Mouse (Mus musculus) myocyte (in vitro differentiated cells): ENCODE results near the gene Tmem132d. TPM values are rescaled to one million over a fixed set of nuclear protein-coding genes. Genes with fewer than 3 reads are reported as not detected.

Experiments
- H3K27me3 ChIP-seq: one replicate; pipeline ENCODE4 v1.6.1; 2011; ENCODE audit not compliant: control insufficient read depth, insufficient read depth, insufficient read length
- H3K36me3 ChIP-seq: one replicate; pipeline ENCODE4 v1.6.1; 2011; ENCODE audit not compliant: control insufficient read depth, insufficient read depth
- H3K4me2 ChIP-seq: one replicate; pipeline ENCODE4 v1.6.1; 2011; ENCODE audit warnings: low read depth, control low read depth
- H3K4me3 ChIP-seq: one replicate; pipeline ENCODE4 v1.5.1; 2011; ENCODE audit warnings: mild to moderate bottlenecking, control low read depth, moderate library complexity
- H3K79me2 ChIP-seq: one replicate; pipeline ENCODE4 v1.6.1; 2011; ENCODE audit not compliant: control insufficient read depth, insufficient read depth
- H3ac ChIP-seq: one replicate; pipeline ENCODE4 v1.6.1; 2011; ENCODE audit not compliant: control insufficient read depth, insufficient read length
- CEBPB ChIP-seq: IDR thresholded peaks from 2 replicates; pipeline ENCODE4 v1.6.1; 2011; ENCODE audit warnings: mild to moderate bottlenecking, moderate library complexity; ENCODE audit not compliant: poor library complexity, insufficient read depth, severe bottlenecking
- E2F4 ChIP-seq: IDR thresholded peaks from one replicate; pipeline ENCODE4 v1.6.1; 2011; ENCODE audit warnings: mild to moderate bottlenecking, control low read depth, moderate library complexity; ENCODE audit not compliant: insufficient read depth
- MAX ChIP-seq: IDR thresholded peaks from one replicate; pipeline ENCODE4 v1.6.1; 2011; ENCODE audit warnings: low read depth, mild to moderate bottlenecking, control low read depth
- MYOD1 ChIP-seq, 3 experiments: IDR thresholded peaks; one replicate each; pipeline ENCODE4 v1.6.1; 2011; ENCODE audit warnings: control low read depth in 2 of 3, low read depth in 2 of 3, mild to moderate bottlenecking in 2 of 3, moderate library complexity in 1 of 3; ENCODE audit not compliant: insufficient read length in 2 of 3, control insufficient read depth in 1 of 3
- MYOG ChIP-seq, 3 experiments: IDR thresholded peaks; one replicate each; pipeline ENCODE4 v1.6.1; 2011; ENCODE audit warnings: control low read depth in 2 of 3, low read depth in 2 of 3, mild to moderate bottlenecking in 2 of 3; ENCODE audit not compliant: insufficient read length in 2 of 3, control insufficient read depth in 1 of 3, insufficient read depth in 1 of 3
- POLR2A ChIP-seq: IDR thresholded peaks from one replicate; pipeline ENCODE4 v1.6.1; 2011; ENCODE audit warnings: low read depth, mild to moderate bottlenecking, control low read depth, moderate library complexity; ENCODE audit not compliant: insufficient read length
- POLR2AphosphoS2 ChIP-seq: IDR thresholded peaks from one replicate; pipeline ENCODE4 v1.6.1; 2011; ENCODE audit warnings: low read depth, control low read depth; ENCODE audit not compliant: insufficient read length
- REST ChIP-seq: IDR thresholded peaks from one replicate; pipeline ENCODE4 v1.6.1; 2011; ENCODE audit warnings: mild to moderate bottlenecking, control low read depth, moderate library complexity; ENCODE audit not compliant: insufficient read depth, insufficient read length
- SRF ChIP-seq: IDR thresholded peaks from one replicate; pipeline ENCODE4 v1.6.1; 2011; ENCODE audit warnings: low read depth; ENCODE audit not compliant: control insufficient read depth, insufficient read length
- TCF12 ChIP-seq: IDR thresholded peaks from one replicate; pipeline ENCODE4 v1.6.1; 2011; ENCODE audit warnings: mild to moderate bottlenecking, control low read depth; ENCODE audit not compliant: poor library complexity, insufficient read depth, severe bottlenecking
- TCF3 ChIP-seq: IDR thresholded peaks from one replicate; pipeline ENCODE4 v1.6.1; 2011; ENCODE audit warnings: low read depth, control low read depth; ENCODE audit not compliant: insufficient read length
- USF1 ChIP-seq: IDR thresholded peaks from one replicate; pipeline ENCODE4 v1.6.1; 2011; ENCODE audit warnings: low read depth, mild to moderate bottlenecking, control low read depth, moderate library complexity
- polyA plus RNA-seq: library from polyadenylated mRNA; unstranded; fragments of >200 nt; fragmentation: generic; extraction: Trizol; gene quantifications from one replicate; pipeline ENCODE4 v1.2.1, GENCODE M21; 2012; ENCODE audit warnings: missing spikeins

Tmem132d gene
- polyA plus RNA-seq, 1 experiment: not detected

DNA sequence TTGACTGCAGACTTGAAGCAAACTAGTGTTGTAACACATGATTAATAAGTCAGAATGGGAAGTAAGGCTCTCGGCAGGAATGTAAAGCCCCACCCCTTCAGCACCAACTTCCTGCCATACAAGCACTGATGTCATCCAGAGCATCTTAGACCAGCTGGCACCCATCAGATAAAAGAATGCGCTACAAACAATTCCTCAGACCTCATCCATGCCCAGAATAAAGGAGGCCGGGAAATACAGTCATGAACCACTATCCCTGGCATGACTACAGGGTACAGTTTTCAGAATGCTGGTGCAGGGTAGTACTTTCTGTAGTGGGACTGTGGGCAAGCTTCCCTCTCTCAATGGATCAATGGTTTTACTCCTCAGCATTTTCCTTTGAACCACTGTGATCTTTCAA, 310.2 kb downstream of the Tmem132d start:
- TF ChIP-seq TCF3: no peak
- TF ChIP-seq SRF: no peak
- no peak for TF ChIP-seq MAX
- TF ChIP-seq POLR2A: no peak
- no peak for TF ChIP-seq E2F4
- TF ChIP-seq CEBPB: no peak
- TF ChIP-seq USF1: no peak
- no peak for TF ChIP-seq MYOG (IDR thresholded peaks at IDR 0.05; ENCODE audit: control insufficient read depth in 1 of 3, insufficient read depth in 1 of 3, insufficient read length in 2 of 3, low read depth in 2 of 3)
- no peak for TF ChIP-seq TCF12
- TF ChIP-seq REST: no peak
- no peak overlapping the region for H3K4me2 ChIP-seq
- H3K27me3 ChIP-seq: no peaks in the 10 kb centered on the region
- no peaks in the 10 kb centered on the region for H3K36me3 ChIP-seq
- H3ac ChIP-seq: no peak overlapping the region
- no peak overlapping the region for H3K4me3 ChIP-seq
- no peaks in the 10 kb centered on the region for H3K79me2 ChIP-seq

DNA sequence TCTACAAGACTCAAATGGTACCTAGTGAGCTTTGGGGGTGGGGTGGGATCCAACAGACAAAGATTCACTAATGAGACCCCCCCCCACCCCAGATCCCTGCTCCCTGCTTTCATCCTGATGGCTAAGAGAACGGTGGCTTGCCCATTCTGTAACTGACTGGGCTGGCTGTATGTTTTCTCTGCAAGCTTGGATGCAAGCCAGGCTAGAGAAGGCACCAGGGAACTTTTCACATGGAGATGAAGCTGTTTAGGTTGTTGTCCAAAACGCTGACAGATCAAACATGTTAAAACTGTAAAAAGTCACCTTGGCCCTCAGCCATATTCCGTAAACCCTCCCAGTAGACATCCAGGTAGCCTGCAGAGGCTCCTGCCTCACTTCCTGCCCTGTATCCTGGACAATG, 313.7 kb downstream of the Tmem132d start:
- Histone ChIP-seq H3ac (no peak overlapping the region), H3K27me3 (no peaks in the 10 kb centered on the region), H3K79me2 (no peaks in the 10 kb centered on the region), H3K4me2 (no peak overlapping the region), H3K36me3 (no peaks in the 10 kb centered on the region), H3K4me3 (no peak overlapping the region)
- no peak for TF ChIP-seq SRF
- no peak for TF ChIP-seq POLR2AphosphoS2
- TF ChIP-seq TCF3: no peak
- TF ChIP-seq E2F4: no peak
- no peak for TF ChIP-seq REST
- TF ChIP-seq USF1: no peak
- TF ChIP-seq POLR2A: no peak
- TF ChIP-seq MYOD1 (IDR thresholded peaks at IDR 0.05; ENCODE audit: control insufficient read depth in 1 of 3, insufficient read length in 2 of 3, low read depth in 2 of 3): no peak
- no peak for TF ChIP-seq CEBPB
- TF ChIP-seq MAX: no peak
- no peak for TF ChIP-seq MYOG (IDR thresholded peaks at IDR 0.05; ENCODE audit: control insufficient read depth in 1 of 3, insufficient read depth in 1 of 3, insufficient read length in 2 of 3, low read depth in 2 of 3)
- no peak for TF ChIP-seq TCF12

DNA sequence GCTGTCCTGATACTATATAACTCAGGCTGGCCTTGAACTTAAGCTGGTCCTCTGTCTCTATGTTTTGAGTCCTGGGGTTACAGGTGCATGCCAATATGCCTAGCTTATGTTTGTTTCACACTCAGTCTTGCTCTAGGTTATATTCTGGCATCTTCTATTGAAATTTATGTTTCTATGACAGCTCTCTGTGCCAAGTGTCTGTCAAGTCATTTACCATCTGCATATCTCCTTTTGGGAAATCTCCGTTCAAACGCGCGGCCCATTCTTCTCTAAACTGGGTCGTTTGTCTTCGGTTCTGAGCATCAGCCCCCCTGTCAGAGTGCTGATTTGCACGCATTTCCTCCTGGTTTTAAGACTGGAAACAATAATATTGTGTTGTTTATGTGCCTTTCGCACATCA, 319.8 kb downstream of the Tmem132d start:
- Histone ChIP-seq H3K27me3 (no peaks in the 10 kb centered on the region), H3K4me2 (no peak overlapping the region), H3K4me3 (no peak overlapping the region), H3ac (no peak overlapping the region), H3K79me2 (no peaks in the 10 kb centered on the region), H3K36me3 (no peaks in the 10 kb centered on the region)
- TF ChIP-seq CEBPB (no peak), TCF12 (no peak), POLR2A (no peak), TCF3 (no peak), E2F4 (no peak), MYOG (IDR thresholded peaks at IDR 0.05; ENCODE audit: control insufficient read depth in 1 of 3, insufficient read depth in 1 of 3, insufficient read length in 2 of 3, low read depth in 2 of 3) (no peak), MYOD1 (IDR thresholded peaks at IDR 0.05; ENCODE audit: control insufficient read depth in 1 of 3, insufficient read length in 2 of 3, low read depth in 2 of 3) (no peak), USF1 (no peak)

DNA sequence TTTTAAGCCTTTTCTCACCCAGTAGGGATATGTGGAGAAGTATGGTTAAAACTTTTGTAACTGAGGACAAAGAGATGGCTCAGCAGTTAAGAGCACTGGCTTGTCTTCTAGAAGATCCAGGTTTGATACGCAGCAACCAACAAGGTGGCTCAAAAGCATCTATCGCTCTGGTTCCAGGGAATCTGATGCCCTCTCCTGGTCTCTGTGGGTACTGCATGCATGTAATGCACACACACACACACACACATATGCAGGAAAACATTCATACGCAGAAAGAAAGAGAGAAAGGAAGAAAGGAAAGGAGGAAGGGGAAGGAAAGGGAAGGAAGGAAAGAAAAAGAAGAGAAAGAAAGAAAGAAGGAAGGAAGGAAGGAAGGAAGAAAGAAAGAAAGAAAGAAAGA, 320.4 kb downstream of the Tmem132d start:
- Histone ChIP-seq H3K79me2 (no peaks in the 10 kb centered on the region), H3ac (no peak overlapping the region), H3K36me3 (no peaks in the 10 kb centered on the region), H3K4me3 (no peak overlapping the region), H3K27me3 (no peaks in the 10 kb centered on the region), H3K4me2 (no peak overlapping the region)
- TF ChIP-seq SRF: no peak
- no peak for TF ChIP-seq MAX
- no peak for TF ChIP-seq TCF12
- TF ChIP-seq TCF3: no peak
- no peak for TF ChIP-seq USF1
- no peak for TF ChIP-seq POLR2A
- TF ChIP-seq REST: no peak
- TF ChIP-seq MYOD1 (IDR thresholded peaks at IDR 0.05; ENCODE audit: control insufficient read depth in 1 of 3, insufficient read length in 2 of 3, low read depth in 2 of 3): no peak
- TF ChIP-seq POLR2AphosphoS2: no peak
- TF ChIP-seq E2F4: no peak

DNA sequence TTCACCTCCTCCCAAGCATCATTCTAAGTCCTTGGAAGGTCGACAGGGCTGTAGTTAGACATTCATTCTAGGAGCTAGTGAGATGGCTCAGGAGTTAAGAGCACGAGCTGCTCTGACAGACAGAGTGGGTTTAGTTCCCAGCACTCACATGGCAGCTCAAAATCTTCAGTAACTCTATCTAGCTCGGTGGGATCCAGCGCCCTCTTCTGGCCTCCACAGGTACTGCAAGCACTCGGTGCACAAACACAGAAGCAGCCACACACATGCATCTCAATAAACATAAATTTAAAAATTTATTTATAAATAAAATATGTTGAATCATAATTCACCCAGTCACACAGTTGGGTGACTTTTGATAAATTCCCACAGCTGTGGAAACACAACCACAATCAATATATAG, 321.2 kb downstream of the Tmem132d start:
- TF ChIP-seq TCF3: no peak
- TF ChIP-seq SRF: no peak
- TF ChIP-seq E2F4: no peak
- no peak for TF ChIP-seq MYOG (IDR thresholded peaks at IDR 0.05; ENCODE audit: control insufficient read depth in 1 of 3, insufficient read depth in 1 of 3, insufficient read length in 2 of 3, low read depth in 2 of 3)
- TF ChIP-seq MAX: no peak
- TF ChIP-seq USF1: no peak
- TF ChIP-seq POLR2AphosphoS2: no peak
- no peak for TF ChIP-seq TCF12
- TF ChIP-seq MYOD1 (IDR thresholded peaks at IDR 0.05; ENCODE audit: control insufficient read depth in 1 of 3, insufficient read length in 2 of 3, low read depth in 2 of 3): no peak
- TF ChIP-seq REST: no peak
- no peak for TF ChIP-seq POLR2A
- no peak for TF ChIP-seq CEBPB
- Histone ChIP-seq H3K79me2 (no peaks in the 10 kb centered on the region), H3K36me3 (no peaks in the 10 kb centered on the region), H3K4me2 (no peak overlapping the region), H3ac (no peak overlapping the region), H3K27me3 (no peaks in the 10 kb centered on the region), H3K4me3 (no peak overlapping the region)
